Mouse (Mus musculus) ES-Bruce4 (cell line): ENCODE results near the gene Metap1d. TPM values are rescaled to one million over a fixed set of nuclear protein-coding genes. Genes with fewer than 3 reads are reported as not detected.

Source experiments
- H3K27ac ChIP-seq: 2 replicates; pipeline ENCODE4 v1.5.1; 2012; ENCODE audit warnings: low read length, inconsistent platforms; ENCODE audit not compliant: insufficient read depth
- H3K27me3 ChIP-seq: 2 replicates; pipeline ENCODE4 v1.6.1; 2012; ENCODE audit warnings: mild to moderate bottlenecking, low read length, inconsistent platforms; ENCODE audit not compliant: control insufficient read depth, poor library complexity, insufficient read depth, severe bottlenecking
- H3K36me3 ChIP-seq: 2 replicates; pipeline ENCODE4 v1.6.1; 2012; ENCODE audit warnings: inconsistent platforms, mild to moderate bottlenecking, low read length, moderate library complexity; ENCODE audit not compliant: control insufficient read depth, poor library complexity, insufficient read depth, severe bottlenecking
- H3K4me1 ChIP-seq: one replicate; pipeline ENCODE4 v1.8.1; 2011; ENCODE audit warnings: low read length; ENCODE audit not compliant: control insufficient read depth, insufficient read depth
- H3K4me3 ChIP-seq: 2 replicates; pipeline ENCODE4 v1.5.1; 2011; ENCODE audit warnings: low read depth, mild to moderate bottlenecking, low read length
- H3K9ac ChIP-seq: 2 replicates; pipeline ENCODE4 v1.6.1; 2012; ENCODE audit warnings: low read depth, mild to moderate bottlenecking, inconsistent platforms; ENCODE audit not compliant: poor library complexity, severe bottlenecking
- H3K9me3 ChIP-seq: replicated peaks from 2 replicates; pipeline ENCODE4 v1.6.1; 2012; ENCODE audit warnings: mild to moderate bottlenecking, low read length, inconsistent platforms; ENCODE audit not compliant: control insufficient read depth, poor library complexity, insufficient read depth, severe bottlenecking
- CTCF ChIP-seq: IDR thresholded peaks from one replicate; pipeline ENCODE4 v1.8.1; 2011; ENCODE audit warnings: low read depth, low read length
- EP300 ChIP-seq: IDR thresholded peaks from 2 replicates; pipeline ENCODE4 v1.6.1; 2011; ENCODE audit warnings: low read depth, low read length; ENCODE audit not compliant: insufficient read depth
- POLR2A ChIP-seq: IDR thresholded peaks from one replicate; pipeline ENCODE4 v1.8.1; 2011; ENCODE audit warnings: low read length; ENCODE audit not compliant: insufficient read depth
- polyA plus RNA-seq: library from polyadenylated mRNA; stranded (reverse); fragments of >200 nt; gene quantifications from 2 replicates; pipeline ENCODE4 v1.2.4, GENCODE M21; 2011; ENCODE audit warnings: low read depth; ENCODE audit not compliant: missing spikeins, insufficient read depth, insufficient read length

Metap1d gene
- polyA plus RNA-seq, 1 experiment = 13.0 TPM

DNA sequence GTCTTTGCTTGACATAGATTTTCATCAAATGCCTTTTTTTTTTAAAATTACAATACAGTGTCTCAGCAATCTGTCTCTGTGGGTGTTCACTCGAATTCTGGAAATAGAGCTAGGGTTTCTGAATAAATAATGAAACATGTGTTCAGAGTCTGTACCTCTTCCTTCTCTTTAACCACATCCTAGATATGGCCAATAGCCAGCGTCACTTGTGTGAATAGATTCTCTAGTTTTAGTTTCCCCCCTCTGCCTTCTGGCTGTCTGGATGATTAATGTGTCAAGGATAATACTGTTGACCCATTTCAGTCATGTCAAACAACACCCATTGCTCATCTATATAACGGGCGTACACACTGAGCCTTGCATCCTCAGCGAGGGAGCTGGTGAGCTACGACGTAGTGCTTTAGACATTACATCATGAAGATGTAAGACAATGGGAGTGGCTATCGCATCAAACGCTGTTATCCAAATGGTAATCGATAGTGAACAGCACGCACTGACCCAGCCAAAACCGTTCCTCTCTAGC lies 40.1 kb downstream of the Metap1d start:
- H3K9me3 ChIP-seq = no peaks in the 10 kb centered on the region
- TF ChIP-seq CTCF = no peak
- TF ChIP-seq POLR2A = no peak
- TF ChIP-seq EP300 = no peak
- no peak overlapping the region for H3K27ac ChIP-seq
- no peak overlapping the region for H3K4me3 ChIP-seq
- no peaks in the 10 kb centered on the region for H3K4me1 ChIP-seq
- no peak overlapping the region for H3K9ac ChIP-seq
- H3K36me3 ChIP-seq = no peaks in the 10 kb centered on the region
- no peaks in the 10 kb centered on the region for H3K27me3 ChIP-seq

DNA sequence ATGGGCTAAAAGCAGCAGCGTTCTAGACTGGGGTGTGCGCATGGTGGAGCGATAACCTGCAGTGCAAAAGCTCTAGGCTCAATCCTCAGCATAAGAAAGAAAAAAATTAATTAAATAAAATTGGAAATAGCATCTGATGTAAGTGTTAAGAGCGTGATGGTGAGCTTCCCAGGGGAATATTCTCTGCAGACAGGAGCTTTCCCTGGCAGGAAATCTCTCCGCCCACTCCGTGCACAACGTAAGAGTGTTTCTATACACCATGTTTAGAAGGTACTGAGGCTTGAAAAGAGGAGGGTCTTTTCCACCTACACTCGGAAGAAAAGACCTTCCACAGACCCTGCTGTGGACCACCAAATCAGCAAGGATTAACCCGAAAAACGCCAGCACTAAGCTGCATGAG lies 41.4 kb downstream of the Metap1d start:
- no peaks in the 10 kb centered on the region for H3K36me3 ChIP-seq
- no peaks in the 10 kb centered on the region for H3K27me3 ChIP-seq
- H3K9me3 ChIP-seq = no peaks in the 10 kb centered on the region
- H3K4me1 ChIP-seq = no peaks in the 10 kb centered on the region
- H3K4me3 ChIP-seq = no peak overlapping the region
- TF ChIP-seq POLR2A (no peak), EP300 (no peak), CTCF (no peak)
- H3K9ac ChIP-seq = no peak overlapping the region
- H3K27ac ChIP-seq = no peak overlapping the region

DNA sequence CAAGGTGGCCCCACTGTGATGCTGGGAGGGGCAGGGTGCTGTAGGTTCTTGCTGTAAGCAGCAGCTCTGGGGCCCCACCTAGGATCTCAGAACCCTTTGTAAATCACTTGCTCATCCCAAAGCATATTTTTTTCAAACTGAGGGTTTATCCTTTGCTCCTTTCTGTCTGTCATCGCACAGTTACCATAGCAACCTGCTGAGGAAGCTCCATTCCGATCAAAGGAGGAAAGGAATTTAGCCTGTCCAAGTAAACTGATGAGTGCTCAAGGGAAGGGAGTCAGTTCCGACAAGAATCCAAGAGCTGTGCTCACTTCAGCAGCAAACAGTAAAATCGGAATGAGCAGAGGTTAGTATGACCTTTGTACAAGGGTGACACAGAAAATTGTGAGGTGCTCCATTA lies 41.9 kb downstream of the Metap1d start:
- no peaks in the 10 kb centered on the region for H3K9me3 ChIP-seq
- no peaks in the 10 kb centered on the region for H3K4me1 ChIP-seq
- TF ChIP-seq POLR2A (no peak), EP300 (no peak), CTCF (no peak)
- H3K36me3 ChIP-seq = no peaks in the 10 kb centered on the region
- H3K4me3 ChIP-seq = no peak overlapping the region
- H3K27ac ChIP-seq = no peak overlapping the region
- no peaks in the 10 kb centered on the region for H3K27me3 ChIP-seq
- no peak overlapping the region for H3K9ac ChIP-seq

DNA sequence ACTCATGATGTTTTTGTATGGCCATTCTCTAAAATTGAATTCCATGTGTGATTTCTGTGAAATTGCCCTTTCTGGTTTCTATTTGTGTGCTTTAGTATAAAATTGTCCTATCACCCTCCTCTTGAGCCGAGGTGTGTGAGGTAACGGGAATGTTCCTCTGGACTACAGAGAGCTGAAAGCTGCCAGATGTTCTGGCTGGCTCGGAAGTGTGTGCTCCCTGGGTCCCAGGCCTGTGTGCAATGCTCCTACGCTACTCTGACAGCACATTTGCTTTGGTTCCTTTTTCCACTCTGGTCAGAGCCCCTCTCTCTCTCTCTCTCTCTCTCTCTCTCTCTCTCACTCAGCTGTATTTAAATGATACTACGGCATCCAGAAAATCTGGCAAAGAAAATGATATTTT lies 44.1 kb downstream of the Metap1d start:
- Histone ChIP-seq H3K4me3 (no peak overlapping the region), H3K27me3 (no peaks in the 10 kb centered on the region), H3K9ac (no peak overlapping the region), H3K4me1 (no peaks in the 10 kb centered on the region), H3K27ac (no peak overlapping the region), H3K36me3 (no peaks in the 10 kb centered on the region), H3K9me3 (no peaks in the 10 kb centered on the region)
- TF ChIP-seq POLR2A = no peak
- TF ChIP-seq CTCF = no peak
- TF ChIP-seq EP300 = no peak

DNA sequence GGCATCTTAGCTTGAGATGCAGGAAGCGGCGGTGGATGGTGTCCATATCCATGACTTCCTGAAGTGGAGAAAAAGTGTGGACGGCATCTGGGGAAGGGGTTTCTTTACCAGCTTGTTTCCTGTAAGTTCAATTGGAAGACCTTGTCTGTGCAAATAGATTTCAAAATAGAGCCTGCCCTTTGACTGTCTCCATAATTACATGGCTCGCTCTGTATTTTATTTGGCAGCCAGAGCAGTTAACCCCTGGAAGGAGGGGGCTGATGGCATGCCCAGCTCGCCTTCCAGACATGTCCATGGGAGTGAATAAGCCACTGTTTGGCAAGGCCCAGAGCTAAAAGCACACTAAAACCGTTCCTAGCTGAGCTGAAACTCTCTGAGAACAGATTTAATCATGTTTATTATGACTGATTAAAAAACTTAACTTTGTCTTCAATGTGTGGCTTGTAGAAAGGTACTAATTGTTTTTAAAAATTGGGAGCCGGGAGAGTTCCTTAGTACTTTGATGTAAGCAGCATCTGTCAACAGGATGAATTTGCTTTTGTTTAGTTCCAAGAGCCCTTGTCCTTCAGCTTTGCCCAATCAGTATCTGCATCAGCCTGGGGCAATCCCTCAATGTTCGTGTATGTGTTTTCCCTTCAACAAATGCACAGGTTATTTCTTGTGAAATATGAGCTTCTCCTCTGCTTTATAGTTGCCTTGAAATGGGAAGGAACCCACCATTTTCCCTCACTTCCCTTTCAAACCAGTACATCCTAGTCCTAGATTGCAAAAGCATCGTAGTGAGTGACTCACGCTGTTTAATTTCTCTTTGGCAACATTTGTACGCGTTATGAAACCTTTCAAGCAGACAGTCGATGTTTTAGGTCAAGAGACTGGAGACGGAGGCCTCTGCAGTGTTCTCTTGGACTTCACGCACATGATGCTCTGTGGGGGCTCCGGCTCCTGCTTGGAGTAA lies 46.5 kb downstream of the Metap1d start:
- H3K27me3 ChIP-seq = no peaks in the 10 kb centered on the region
- H3K4me1 ChIP-seq = no peaks in the 10 kb centered on the region
- H3K4me3 ChIP-seq = no peak overlapping the region
- no peak overlapping the region for H3K9ac ChIP-seq
- H3K27ac ChIP-seq = peak overlapping the region; percentile 20; the same call in 1 of the 2 replicates
- no peaks in the 10 kb centered on the region for H3K36me3 ChIP-seq
- H3K9me3 ChIP-seq = no peaks in the 10 kb centered on the region
- TF ChIP-seq EP300 (no peak), CTCF (no peak)

DNA sequence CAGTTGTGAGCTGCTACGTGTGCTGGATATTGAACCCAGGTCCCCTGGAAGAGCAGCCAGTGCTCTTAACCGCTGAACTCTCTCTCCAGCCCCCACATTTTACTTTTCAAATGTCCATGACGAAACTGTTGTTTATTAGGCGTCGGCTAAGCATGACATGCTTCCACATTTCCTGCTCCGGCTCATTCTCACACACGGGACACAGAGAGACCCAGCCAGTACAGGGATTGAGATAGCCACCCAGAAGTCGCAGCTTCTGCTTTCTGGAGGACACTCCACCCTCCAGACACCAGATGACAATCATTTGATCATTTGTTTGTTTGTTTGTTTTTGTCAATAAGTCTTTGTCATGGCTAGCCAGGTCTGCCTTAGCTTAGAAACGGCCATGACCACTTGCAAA lies 51.8 kb downstream of the Metap1d start:
- TF ChIP-seq EP300 = no peak
- TF ChIP-seq POLR2A = no peak
- TF ChIP-seq CTCF = no peak
- Histone ChIP-seq H3K4me3 (no peak overlapping the region), H3K9ac (no peak overlapping the region), H3K27ac (no peak overlapping the region), H3K27me3 (no peaks in the 10 kb centered on the region), H3K4me1 (no peaks in the 10 kb centered on the region), H3K36me3 (no peaks in the 10 kb centered on the region), H3K9me3 (no peaks in the 10 kb centered on the region)
